In genomic region chr11:22002783-22003340, GRCm38 (mm10) we compare ENCODE assay signal across 8 mouse cellular contexts. TPM values are rescaled to one million over a fixed set of nuclear protein-coding genes. Genes with fewer than 3 reads are reported as not detected.
A peak's percentile ranks its signal among the peaks of the same experiment; 100 is the strongest.
DNase-seq lines count a peak whose midpoint lies in the region; ATAC-seq and TF ChIP-seq lines count a peak whose summit lies in the region.

Gene Otx1 (minus strand): TSS chr11:22002897.

- TF ChIP-seq CTCF in cerebellum, adult 2 months (IDR thresholded peaks at IDR 0.05; ENCODE audit: borderline replicate concordance, insufficient read depth, low read depth, low read length): no peak
- TF ChIP-seq CTCF in thymus, adult 2 months (IDR thresholded peaks at IDR 0.05; ENCODE audit: borderline replicate concordance, control insufficient read depth, extremely low read depth, insufficient read depth, low read length, poor library complexity): no peak

- no peaks in the 10 kb centered on the region for H3K9me3 ChIP-seq in heart, embryonic 12.5 days (replicated peaks)
- H3K9me3 ChIP-seq in midbrain, embryonic 16.5 days (replicated peaks; ENCODE audit: control insufficient read depth, low read length, poor library complexity, severe bottlenecking): no peaks in the 10 kb centered on the region

- no peak for ATAC-seq in cerebellum, adult (ENCODE audit: insufficient number of reproducible peaks, low FRiP score, low TSS enrichment)
- no peak for ATAC-seq in heart, embryonic 12.5 days (ENCODE audit: insufficient number of reproducible peaks, low FRiP score)
- no peak for ATAC-seq in midbrain, embryonic 16.5 days
- no peak for ATAC-seq in activated CD4-positive, CD25-positive, alpha-beta regulatory T cell, adult 4 months

- H3K27ac ChIP-seq in cerebellum, adult 2 months (ENCODE audit: insufficient read depth, low read length): no peak within 1 kb of the TSS
- no peak within 1 kb of the TSS for H3K27ac ChIP-seq in thymus, adult 2 months (ENCODE audit: control insufficient read depth, insufficient read depth, low read length)
- no peak within 1 kb of the TSS for H3K27ac ChIP-seq in heart, embryonic 12.5 days (ENCODE audit: poor library complexity, severe bottlenecking)
- peak within 1 kb of the TSS; percentile 84 for H3K27ac ChIP-seq in midbrain, embryonic 16.5 days (ENCODE audit: low read length)

- peak; percentile 9 to 41 for DNase-seq in cerebellum, adult 2 months
- DNase-seq in thymus, postnatal 4 days: peak; percentile 16
- no peak for DNase-seq in thymus, adult 2 months
- DNase-seq in kidney, postnatal 14 days: peak; percentile 14

- WGBS in cerebellum, adult 2 months: 2% methylated on average over 34 of the region's 34 CpGs
- WGBS in thymus, adult 2 months: 3% methylated on average over 34 of the region's 34 CpGs
- under 1% methylated on average over 34 of the region's 34 CpGs for WGBS in heart, embryonic 12.5 days
- under 1% methylated on average over 34 of the region's 34 CpGs for WGBS in midbrain, embryonic 16.5 days

- H3K4me3 ChIP-seq in cerebellum, adult 2 months (replicated peaks; ENCODE audit: insufficient read depth, low read depth, low read length): peak within 1 kb of the TSS; percentile 43
- H3K4me3 ChIP-seq in thymus, adult 2 months (ENCODE audit: control insufficient read depth, insufficient read depth, low read length): no peak within 1 kb of the TSS
- H3K4me3 ChIP-seq in heart, embryonic 12.5 days: peak within 1 kb of the TSS; percentile 62
- H3K4me3 ChIP-seq in midbrain, embryonic 16.5 days (ENCODE audit: low read depth, low read length): peak within 1 kb of the TSS; percentile 49

- H3K36me3 ChIP-seq in thymus, adult 2 months (ENCODE audit: control insufficient read depth, insufficient read depth, low read length): no peaks in the 10 kb centered on the region
- no peaks in the 10 kb centered on the region for H3K36me3 ChIP-seq in heart, embryonic 12.5 days
- H3K36me3 ChIP-seq in midbrain, embryonic 16.5 days (ENCODE audit: control insufficient read depth, insufficient read depth, low read length): 0 out of 2 replicates have a peak, but pooled peaks cover 2% of the 10 kb centered on the region

- peak within 1 kb of the TSS; percentile 93 for H3K4me2 ChIP-seq in heart, embryonic 12.5 days
- peak within 1 kb of the TSS; percentile 63 for H3K4me2 ChIP-seq in midbrain, embryonic 16.5 days (ENCODE audit: low read length)

- H3K4me1 ChIP-seq in cerebellum, adult 2 months (ENCODE audit: control insufficient read depth, insufficient read depth, low read length): no peaks in the 10 kb centered on the region
- H3K4me1 ChIP-seq in thymus, adult 2 months (replicated peaks; ENCODE audit: control insufficient read depth, insufficient read depth, low read length): no peaks in the 10 kb centered on the region
- H3K4me1 ChIP-seq in heart, embryonic 12.5 days (replicated peaks): peaks cover 52% of the 10 kb centered on the region
- H3K4me1 ChIP-seq in midbrain, embryonic 16.5 days (ENCODE audit: control insufficient read depth, insufficient read depth, low read length): peaks cover 10% of the 10 kb centered on the region

- no peak for TF ChIP-seq POLR2A in cerebellum, adult 2 months (IDR thresholded peaks at IDR 0.05; ENCODE audit: borderline replicate concordance, insufficient read depth, low read length)
- TF ChIP-seq POLR2A in thymus, adult 2 months (IDR thresholded peaks at IDR 0.05; ENCODE audit: control insufficient read depth, extremely low read depth, insufficient read depth, low read length, poor library complexity): no peak

- peak within 1 kb of the TSS; percentile 67 for H3K9ac ChIP-seq in heart, embryonic 12.5 days
- peak within 1 kb of the TSS; percentile 63 for H3K9ac ChIP-seq in midbrain, embryonic 16.5 days (ENCODE audit: low read depth, low read length)

- peaks cover 15% of the 10 kb centered on the region; the same call in 1 of the 2 replicates for H3K27me3 ChIP-seq in cerebellum, adult 2 months (ENCODE audit: control insufficient read depth, insufficient read depth, low read length)
- peaks cover 37% of the 10 kb centered on the region for H3K27me3 ChIP-seq in thymus, adult 2 months (ENCODE audit: control insufficient read depth, insufficient read depth, low read length)
- H3K27me3 ChIP-seq in heart, embryonic 12.5 days (replicated peaks): peaks cover 76% of the 10 kb centered on the region
- H3K27me3 ChIP-seq in midbrain, embryonic 16.5 days (ENCODE audit: control insufficient read depth, insufficient read depth, low read depth, low read length): peaks cover 47% of the 10 kb centered on the region

RNA-seq across cellular contexts. Expression of gene Otx1, which starts in this region (rescaled TPM):
- 0.21 and 0.29 TPM in 2 replicates for polyA plus RNA-seq in cerebellum, adult 2 months (2012; rRNA removed)
- polyA plus RNA-seq in thymus, adult 2 months (2012; rRNA removed): 0.03 and 0.09 TPM in 2 replicates
- polyA plus RNA-seq in heart, embryonic 12.5 days (2016; fragmentation: Nextera tagmentation; extraction: Ambion mirVana): 0.28 and 0.45 TPM in 2 replicates
- 9.8 and 11.0 TPM in 2 replicates for polyA plus RNA-seq in midbrain, embryonic 16.5 days (2015; fragmentation: Nextera tagmentation; extraction: Ambion mirVana)
- polyA plus RNA-seq in activated CD4-positive, CD25-positive, alpha-beta regulatory T cell, adult 4 months (2017; shearing (Covaris generic)): under 1 TPM in 1 of 2 experiments, not detected in 1; 0.27 TPM

Comparison
In these comparisons a context has a peak if more than half of its experiments do, and no peak if none do; other contexts are left out.
1. Peak in DNase-seq and H3K4me3 ChIP-seq in cerebellum, adult 2 months; RNA of the gene not detected or under 1 TPM.